Mouse (Mus musculus) urinary bladder, postnatal 36 days (tissue): Measurements from ENCODE around the gene Phyhipl.

Experiments
- DNase-seq, 2 experiments: peaks; one replicate each; pipeline ENCODE4 v3.0.0; 2022; ENCODE audit warnings: low spot score in 2 of 2, mixed read lengths in 1 of 2

Phyhipl gene

DNA sequence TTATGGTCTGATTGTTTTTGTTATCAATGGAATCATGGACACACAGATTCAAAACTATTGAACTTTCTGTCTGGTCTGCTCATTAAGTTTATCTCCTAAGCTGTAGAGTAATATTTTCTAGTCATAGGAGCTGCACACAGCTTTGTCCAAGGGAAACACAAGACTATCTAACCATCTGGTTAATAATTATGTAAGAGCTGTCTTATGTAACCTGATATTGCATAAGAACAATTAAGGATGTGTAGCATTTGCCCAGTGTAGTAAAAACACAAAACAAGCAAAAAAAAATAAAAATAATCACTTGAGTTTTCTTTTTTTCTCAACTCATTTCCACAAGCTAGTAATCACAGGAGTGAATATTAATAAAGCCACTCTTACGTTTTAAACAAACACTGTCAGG lies 20.5 kb downstream of the Phyhipl start:
- DNase-seq: no peak

DNA sequence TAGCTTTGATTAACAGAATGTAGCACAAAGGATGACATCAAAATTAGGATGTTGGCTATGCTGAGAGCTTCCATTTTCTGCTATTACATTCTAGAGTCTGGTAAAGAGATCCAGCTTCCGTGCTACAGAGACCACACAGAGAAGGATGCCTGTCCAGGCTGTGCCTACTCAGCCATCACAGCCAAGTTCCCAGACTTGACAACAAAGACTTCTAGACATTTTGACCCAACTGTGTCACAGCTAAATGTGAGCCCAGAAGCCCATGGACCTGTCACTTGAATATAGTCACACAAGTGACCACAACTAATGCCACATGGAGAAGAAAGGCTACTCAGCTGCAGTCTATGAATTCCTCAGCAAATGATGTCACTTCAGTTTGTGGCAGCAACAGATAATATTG lies 24.6 kb downstream of the Phyhipl start:
- DNase-seq: no peak

DNA sequence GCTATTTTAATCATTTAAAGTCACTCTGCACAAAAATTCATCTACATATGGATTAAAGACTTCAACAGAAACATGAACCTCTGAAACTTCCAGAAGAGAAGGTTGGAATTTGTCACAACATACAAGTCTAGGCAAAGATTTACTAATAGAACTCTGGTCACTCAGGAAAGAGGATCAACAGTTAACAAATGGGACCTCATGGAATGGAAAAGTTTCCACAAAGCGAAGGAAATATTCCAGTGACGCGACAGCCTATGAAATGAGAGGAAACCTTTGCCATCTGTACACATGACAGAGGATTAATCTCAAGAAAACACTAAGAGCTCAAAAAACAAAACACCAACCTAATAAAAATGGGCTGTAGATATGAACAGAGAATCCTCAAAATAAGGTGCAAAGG lies 32.3 kb downstream of the Phyhipl start:
- DNase-seq: no peak

DNA sequence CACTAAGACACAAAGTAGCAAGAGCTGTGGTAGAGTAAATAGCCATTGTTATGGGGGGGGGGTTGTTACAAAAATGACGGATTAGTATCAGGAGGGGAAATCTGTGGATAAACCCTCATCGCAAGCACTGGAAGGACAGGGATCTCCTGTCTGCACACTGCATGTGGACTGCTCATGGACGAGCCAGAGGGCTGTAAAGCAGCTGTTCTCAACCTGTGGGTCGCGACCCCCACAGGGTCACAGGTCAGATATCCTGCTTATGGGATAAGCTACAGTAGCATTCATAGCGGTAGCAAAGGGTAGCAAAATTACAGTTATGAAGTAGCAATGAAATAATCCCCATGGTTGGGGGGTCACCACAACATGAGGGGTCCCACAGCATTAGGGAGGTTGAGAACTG lies 39.4 kb downstream of the Phyhipl start:
- no peak for DNase-seq

DNA sequence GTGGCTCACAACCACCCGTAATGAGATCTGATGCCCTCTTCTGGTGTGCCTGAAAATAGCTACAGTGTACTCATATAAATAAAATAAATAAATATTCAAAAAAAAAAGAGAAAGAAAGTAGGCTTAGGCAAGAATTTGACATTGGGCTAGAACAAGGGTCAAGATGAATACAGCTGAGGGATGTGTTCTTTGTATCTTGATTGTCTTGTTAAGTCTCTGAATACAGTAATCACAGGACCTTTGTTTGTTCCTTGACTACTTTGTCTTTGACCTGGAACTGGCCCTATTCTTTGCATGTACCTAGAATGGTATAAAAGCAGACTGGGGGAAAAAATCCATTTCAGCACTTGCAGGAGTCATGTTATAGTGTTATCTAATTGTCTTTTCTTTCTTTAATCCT lies 44.1 kb downstream of the Phyhipl start:
- DNase-seq: no peak

DNA sequence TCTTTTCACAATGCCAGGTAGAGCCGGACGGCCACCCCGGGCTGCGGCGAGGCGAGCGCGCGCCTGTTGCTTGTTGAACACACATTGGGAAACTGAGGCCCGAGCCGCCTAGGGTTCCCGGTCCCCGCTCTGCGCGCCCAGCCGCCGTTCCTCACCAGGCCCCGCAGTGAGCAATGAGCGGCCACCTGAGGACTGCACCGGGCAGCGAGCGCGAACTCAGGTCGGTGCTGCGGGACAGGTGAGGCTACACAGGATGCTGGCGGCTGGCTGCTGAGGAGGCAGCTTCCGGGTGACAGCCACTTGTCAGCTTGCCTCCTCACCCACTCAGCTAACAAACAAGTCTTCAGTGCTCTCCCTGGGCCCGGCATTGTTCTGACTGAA lies 55.9 kb downstream of the Phyhipl start:
- DNase-seq: no peak

DNA sequence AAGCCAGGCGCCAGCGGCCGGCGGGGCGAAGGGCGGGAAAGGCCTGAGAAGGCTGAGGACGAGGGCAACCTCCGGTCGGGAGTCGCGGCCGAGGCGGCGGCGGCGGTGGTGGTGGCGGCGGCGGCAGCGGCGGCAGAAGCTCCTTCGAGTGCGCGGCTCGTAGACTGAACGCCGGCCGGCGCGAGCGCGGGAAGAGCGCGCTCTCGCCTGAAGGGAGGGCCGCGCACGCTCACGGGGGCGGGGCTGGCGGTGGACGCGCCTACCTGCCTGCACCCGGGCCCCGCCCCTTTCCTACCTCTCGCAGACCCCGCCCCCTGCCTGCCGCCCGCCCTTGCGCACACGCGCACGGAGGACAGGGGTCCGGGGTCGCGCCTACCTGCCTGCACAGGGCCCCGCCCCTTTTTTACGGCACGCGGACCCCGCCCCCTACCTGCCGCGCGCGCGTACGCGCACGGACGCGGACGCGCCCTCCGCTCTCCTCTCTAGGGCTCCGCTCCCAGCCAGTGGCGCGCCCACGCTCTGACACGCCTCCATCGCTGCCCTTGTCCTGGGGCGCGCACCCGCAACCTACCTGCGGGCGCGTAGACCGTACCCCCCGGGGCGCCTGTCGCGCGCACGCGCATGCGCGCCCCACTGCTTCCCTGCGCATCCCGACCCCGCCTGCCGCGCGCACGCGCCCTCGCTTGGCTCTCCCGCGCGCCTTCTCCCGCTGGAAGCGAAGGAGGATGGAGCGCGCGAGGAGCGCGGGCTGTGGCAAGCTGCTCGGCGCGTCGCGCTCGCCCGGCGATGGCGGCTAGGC lies 56.4 kb downstream of the Phyhipl start:
- peak; percentile 56 to 69 for DNase-seq

DNA sequence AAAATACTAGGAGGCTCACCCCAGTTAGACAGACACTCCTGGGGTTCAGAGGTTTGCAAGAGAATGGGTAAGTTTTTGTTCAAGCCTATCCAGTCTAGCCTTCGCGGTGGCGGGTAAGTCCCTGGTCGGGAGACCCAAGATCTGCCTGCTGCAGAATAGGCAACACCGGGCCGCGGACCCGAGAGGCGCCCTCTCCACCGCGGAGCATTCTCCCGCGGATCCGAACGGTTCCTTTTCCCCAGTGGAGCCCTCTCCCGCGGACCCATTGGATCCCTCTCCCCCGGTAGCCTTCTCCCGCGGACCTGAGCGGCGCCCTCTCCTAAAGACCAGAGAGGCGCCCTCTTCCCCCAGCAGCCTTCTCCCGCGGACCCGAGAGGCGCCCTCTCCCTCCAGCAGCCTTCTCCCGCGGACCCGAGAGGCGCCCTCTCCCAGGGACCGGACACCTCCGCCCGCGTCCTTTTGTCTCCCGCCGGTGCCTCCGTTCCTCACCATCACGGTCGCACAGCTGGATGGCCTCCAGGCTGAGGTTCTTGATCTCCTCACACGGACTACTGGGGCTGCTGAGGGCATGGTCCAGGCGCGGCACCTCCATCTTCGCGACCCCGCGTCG lies 57.1 kb downstream of the Phyhipl start:
- DNase-seq: peak; percentile 1 to 21

DNA sequence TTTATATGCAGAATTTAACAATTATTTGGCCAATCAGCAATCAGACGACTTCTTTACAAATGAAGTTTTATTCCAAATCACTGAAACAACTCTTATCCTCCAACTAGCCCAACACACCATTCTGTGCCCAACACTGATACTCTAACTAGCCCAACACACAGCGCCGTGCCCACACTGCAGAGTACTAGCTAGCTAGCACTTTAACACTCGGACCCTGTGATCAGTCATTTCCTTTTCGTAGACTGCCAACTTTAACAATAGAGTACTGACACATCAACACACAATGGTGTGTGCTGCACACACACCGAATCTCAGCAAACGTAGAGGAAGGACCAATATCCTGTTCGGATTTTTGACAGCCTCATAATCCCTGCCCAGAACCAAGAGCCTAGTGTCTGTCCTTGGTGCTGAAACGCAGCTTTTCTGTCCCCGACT lies 57.7 kb downstream of the Phyhipl start:
- DNase-seq: peak in 1 of 2 experiments; percentile 11

DNA sequence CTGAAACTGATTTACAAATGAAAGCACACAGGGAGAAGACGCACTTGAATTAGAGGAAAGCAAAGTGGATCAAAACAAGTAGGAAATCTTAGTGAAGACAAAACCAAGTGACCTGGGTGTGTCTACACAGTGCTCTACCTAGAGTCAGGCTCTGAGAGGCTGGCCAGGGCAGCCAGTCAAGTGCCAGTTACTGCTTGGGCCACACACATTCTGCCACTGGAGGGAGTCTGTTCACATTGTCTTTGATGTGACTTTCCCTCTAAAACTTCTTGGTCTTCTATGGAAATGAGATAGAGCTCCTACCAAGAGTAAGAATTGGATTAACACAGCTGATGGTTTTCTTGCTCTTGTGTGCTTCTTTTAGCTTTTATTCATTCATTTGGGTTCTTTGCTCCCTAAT lies 61.8 kb downstream of the Phyhipl start:
- peak in 1 of 2 experiments; percentile 4 for DNase-seq

DNA sequence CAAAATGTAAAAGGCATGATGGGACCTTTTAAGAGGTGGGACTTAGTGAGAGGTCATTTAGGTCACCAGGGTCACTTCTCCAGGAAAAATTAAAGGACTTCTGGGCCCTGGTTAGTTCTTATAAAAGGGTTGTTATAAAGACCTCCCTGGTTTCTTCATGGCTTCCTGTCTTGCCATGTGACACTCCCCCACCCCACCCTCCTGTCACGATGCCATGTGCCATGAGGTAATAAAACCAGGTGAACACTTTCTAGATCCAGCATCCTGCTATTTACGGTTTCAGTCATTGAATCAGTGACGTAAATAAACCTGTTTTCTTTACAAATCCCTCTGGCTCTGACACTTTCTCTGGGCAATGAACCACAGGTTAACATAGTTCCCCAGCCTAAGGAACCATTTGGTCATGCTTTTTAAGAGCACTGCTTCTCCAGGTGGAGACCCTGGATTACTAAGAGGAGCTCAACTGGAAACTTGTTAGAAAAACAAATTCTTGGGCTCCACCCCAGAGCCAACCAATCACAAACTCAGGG lies 68.8 kb downstream of the Phyhipl start:
- DNase-seq: no peak

- no peak for DNase-seq
These were observed 71.6 kb downstream of the Phyhipl start for GRCm38 (mm10) chr10:70584171-70584570.

- DNase-seq: no peak
These were observed 74.1 kb downstream of the Phyhipl start for GRCm38 (mm10) chr10:70581556-70582211.

DNA sequence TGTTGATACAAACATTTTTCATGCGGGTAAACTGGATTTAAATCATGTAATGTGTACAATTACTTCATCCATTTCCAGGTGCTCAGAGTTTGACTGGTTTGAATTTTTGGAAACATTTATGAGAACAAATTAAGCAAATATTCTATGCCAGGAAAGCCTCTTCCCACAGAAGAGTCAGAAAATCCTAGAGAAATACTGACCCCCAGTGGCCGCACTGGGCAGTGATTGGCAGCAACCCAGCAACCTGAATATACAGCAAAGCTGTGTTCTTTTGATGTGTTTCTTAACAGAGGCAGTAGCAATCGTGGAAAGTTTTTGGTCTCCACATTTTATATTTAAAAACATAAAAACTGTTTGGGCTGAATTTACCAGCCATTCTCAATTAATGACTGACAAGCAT lies 92.1 kb downstream of the Phyhipl start:
- DNase-seq: peak; percentile 51 to 68

DNA sequence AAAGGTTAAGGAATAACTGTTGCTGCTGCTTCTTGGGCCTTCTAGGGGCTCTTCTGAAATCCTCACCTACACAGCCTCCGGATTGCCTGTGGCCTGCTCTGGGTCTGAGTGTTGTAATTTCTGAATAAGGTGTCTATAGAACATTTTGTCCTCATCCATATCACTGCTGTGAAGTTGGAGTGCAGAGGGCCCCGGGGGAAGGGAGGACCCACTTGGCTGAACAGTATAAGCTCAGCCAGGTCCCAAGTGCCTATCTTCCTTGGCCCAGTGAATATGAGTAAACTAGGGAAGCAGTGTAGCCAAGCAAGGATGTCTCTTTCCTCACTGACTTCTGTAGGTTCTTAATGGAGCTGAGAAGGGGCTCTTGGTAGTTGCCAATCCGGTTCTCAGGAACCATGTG lies 103.2 kb downstream of the Phyhipl start:
- DNase-seq: no peak

DNA sequence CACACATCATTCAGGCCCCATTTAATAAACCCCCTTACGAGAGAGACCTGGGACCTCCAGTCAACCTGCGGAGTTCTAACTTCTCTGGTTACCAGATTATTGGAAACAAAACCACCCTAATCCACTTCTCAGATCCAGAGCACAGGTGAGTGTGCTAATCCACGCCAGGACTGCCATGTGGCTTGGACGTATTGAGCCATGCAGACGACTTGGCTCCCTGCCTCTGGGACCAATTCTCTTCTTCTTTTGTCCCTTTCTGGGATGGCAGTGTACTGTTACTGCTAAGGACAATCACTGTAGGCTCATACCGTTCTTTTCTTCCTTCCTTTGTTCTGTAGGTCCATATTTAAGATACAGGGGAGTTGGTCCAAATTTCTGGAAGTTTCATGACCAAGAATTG lies 112.9 kb downstream of the Phyhipl start:
- no peak for DNase-seq

DNA sequence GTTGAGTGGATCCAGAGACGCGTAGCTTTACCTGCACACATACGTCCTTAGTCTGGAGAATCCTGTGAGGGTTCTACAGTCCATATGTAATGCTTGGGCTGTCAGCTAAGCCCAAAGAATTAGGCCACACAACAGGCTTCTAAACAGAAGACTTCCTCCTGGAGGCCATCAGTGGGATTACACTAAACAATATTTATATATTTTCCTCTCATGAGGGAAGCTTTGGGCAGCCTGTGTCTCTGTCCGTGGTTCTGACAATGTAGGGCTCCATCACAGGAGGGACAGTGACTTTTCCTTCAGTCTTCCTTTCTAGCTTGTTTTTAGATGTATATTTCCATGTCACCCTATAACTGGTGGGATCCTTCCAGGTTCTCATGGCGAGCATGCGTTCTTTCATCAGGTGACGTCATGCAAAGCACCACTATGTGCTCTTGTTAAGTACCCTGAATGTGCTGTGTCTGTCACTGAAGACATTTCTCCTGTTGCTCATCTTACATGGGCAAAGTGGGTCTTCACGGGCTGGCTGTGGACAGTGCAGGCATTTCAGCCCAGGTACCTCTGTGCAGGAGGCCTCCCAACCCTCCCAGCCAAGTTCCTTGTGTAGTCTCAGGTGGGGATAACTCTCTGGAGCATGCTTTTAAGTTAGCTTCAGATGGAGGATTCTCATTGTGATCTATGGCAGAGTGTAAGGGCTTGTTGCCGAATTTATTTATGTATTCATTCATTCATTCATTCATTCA lies 115.1 kb downstream of the Phyhipl start:
- no peak for DNase-seq

- no peak for DNase-seq
These were observed 116.5 kb downstream of the Phyhipl start for GRCm38 (mm10) chr10:70539251-70539650.

DNA sequence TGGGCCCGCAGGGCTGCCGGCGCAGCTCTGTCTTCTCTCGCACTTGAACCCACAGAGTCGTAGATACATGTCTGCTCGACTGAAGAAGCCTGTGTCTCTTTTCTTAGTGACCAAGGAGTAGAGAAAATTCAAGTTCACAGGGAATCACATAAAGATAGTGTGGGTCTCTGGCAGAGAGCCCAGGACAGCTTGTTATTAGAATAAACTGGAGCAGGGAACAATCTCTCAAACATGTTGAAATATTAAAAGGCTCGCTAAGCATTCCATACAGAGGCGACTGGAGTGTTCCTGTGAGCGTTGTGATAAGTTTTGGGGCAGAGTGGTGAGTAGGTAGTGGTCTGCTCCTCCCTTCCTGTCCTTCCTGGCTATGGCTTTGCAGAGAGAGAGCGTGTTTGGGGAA lies 118.1 kb downstream of the Phyhipl start:
- DNase-seq: no peak

DNA sequence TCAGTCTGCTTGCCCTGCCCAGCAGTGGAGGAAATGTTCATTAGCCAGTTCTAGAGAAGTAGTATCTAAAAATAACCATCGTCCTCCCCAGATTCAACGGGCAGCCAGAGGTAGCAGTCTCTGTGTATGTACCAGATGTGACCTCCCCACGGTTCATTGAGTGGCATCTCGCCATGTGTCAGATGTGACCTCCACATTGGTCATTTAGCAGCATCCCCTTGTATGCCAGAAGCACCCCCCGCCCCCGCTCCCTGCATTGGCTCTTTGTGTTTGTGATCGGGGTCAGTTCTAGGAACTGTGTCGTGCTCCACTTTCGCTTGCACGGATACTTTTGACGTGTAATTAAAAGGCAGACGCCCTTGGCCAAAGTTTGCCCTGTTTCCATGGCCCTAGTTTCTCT lies 120.4 kb downstream of the Phyhipl start:
- no peak for DNase-seq

DNA sequence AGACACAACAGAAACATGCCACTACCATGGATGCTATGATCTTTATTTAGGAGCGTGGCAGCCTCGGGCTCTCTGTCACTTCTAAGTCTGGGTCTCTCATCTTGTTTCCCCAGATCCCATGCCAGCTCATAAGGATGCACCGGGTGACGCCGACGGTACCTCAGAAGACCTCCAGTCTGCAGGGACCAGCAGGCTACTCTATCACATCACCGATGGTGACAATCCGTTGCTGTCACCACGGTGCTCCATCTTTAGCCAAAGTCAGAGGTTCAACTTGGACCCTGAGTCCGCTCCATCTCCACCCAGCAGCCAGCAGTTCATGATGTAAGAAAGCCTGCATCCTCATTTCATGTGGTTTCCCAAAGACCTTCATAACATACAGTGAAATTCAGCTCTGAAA lies 121.2 kb downstream of the Phyhipl start:
- DNase-seq: no peak

DNA sequence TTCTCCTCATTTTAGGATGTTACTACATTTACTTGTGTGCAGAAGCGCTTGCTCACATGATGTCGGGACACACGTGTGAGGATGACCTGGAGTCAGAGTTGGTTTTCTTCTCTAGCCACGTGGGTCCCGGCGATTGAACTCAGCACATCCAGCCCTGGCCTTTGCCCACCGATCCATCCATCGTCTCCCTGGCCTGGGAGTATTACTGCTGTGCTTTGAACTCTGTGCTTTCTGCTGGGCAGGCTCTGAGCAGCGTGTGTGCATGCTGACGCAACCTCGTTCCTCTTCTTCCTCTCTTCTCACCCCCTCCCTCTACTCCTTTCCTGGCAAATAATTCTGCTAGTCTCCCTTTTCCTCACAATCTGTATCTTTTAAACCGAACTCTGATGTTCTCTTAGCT lies 121.8 kb downstream of the Phyhipl start:
- DNase-seq: no peak
